Mouse (Mus musculus): ENCODE measurements around the gene Yes1.

GRCm38 (mm10) chr5:32607776-32608355 lies 3.1 kb upstream of the Yes1 start:
- no peak for TF ChIP-seq GATA1 (IDR thresholded peaks at IDR 0.05; ENCODE audit: borderline replicate concordance, low read length)
- TF ChIP-seq FLI1 (IDR thresholded peaks at IDR 0.05; ENCODE audit: low read length) = no peak
